Mouse (Mus musculus) midbrain, embryonic 13.5 days (tissue): ENCODE measurements around the gene Snrk. TPM values are rescaled to one million over a fixed set of nuclear protein-coding genes. Genes with fewer than 3 reads are reported as not detected.

Source experiments
- ATAC-seq: fragments of 200-750 bp; cut with Nextera tagmentation; 2 replicates; pipeline ENCODE4 v1.8.0; 2017; ENCODE audit warnings: mild to moderate bottlenecking, moderate TSS enrichment, moderate library complexity
- H3K27ac ChIP-seq: fragments of 300-500 bp; sonication (generic); 2 replicates; pipeline ENCODE4 v1.5.1; 2015; ENCODE audit warnings: inconsistent platforms, mild to moderate bottlenecking, moderate library complexity
- H3K27me3 ChIP-seq: fragments of 300-500 bp; sonication (generic); 2 replicates; pipeline ENCODE4 v1.6.1; 2015; ENCODE audit warnings: mild to moderate bottlenecking, inconsistent platforms
- H3K36me3 ChIP-seq: fragments of 300-500 bp; sonication (generic); 2 replicates; pipeline ENCODE4 v1.6.1; 2015; ENCODE audit warnings: mild to moderate bottlenecking, inconsistent platforms
- H3K4me1 ChIP-seq: fragments of 300-500 bp; sonication (generic); replicated peaks from 2 replicates; pipeline ENCODE4 v1.6.1; 2015; ENCODE audit warnings: inconsistent platforms
- H3K4me2 ChIP-seq: fragments of 300-500 bp; sonication (generic); replicated peaks from 2 replicates; pipeline ENCODE4 v1.6.1; 2015; ENCODE audit warnings: moderate library complexity, mild to moderate bottlenecking, inconsistent platforms
- H3K4me3 ChIP-seq: fragments of 300-500 bp; sonication (generic); replicated peaks from 2 replicates; pipeline ENCODE4 v1.5.1; 2015; ENCODE audit warnings: mild to moderate bottlenecking, inconsistent platforms
- H3K9ac ChIP-seq: fragments of 300-500 bp; sonication (generic); replicated peaks from 2 replicates; pipeline ENCODE4 v1.6.1; 2015; ENCODE audit warnings: mild to moderate bottlenecking, inconsistent platforms
- H3K9me3 ChIP-seq: fragments of 300-500 bp; sonication (generic); 2 replicates; pipeline ENCODE4 v1.6.1; 2016; ENCODE audit warnings: mild to moderate bottlenecking, inconsistent platforms
- WGBS: fragments of 180-500 bp; shearing (Covaris S2); methylation state at CpG from one replicate; pipeline ENCODE4 v1.1.7; 2015; 5-methylcytosine and 5-hydroxymethylcytosine counted together
- polyA plus RNA-seq: library from polyadenylated mRNA; unstranded; fragments of >200 nt; fragmentation: Nextera tagmentation; extraction: Ambion mirVana; gene quantifications from 2 replicates; pipeline ENCODE4 v1.2.1, GENCODE M21; 2015

Snrk gene
- polyA plus RNA-seq, result 62.4 and 64.5 TPM in 2 replicates

GRCm38 (mm10) chr9:122117112-122117616 is at the start of gene Snrk:
Gene Snrk (plus strand): TSS chr9:122117266.
- peak within 1 kb of the TSS; percentile 97 for H3K9ac ChIP-seq
- H3K36me3 ChIP-seq, result no peaks in the 10 kb centered on the region
- WGBS, result under 1% methylated on average over 65 of the region's 67 CpGs
- H3K27ac ChIP-seq, result peak within 1 kb of the TSS; percentile 94
- peaks cover 27% of the 10 kb centered on the region for H3K4me1 ChIP-seq
- H3K4me2 ChIP-seq, result peak within 1 kb of the TSS; percentile 75
- H3K9me3 ChIP-seq, result no peaks in the 10 kb centered on the region
- no peaks in the 10 kb centered on the region for H3K27me3 ChIP-seq
- peak; percentile 95 for ATAC-seq
- peak within 1 kb of the TSS; percentile 89 for H3K4me3 ChIP-seq

- WGBS, result 73% methylated on average over 2 of the region's 2 CpGs
- no peak for ATAC-seq
Measured at GRCm38 (mm10) chr9:122067654-122068053, 49.4 kb upstream of the Snrk start.

GRCm38 (mm10) chr9:122069560-122070174 is 47.4 kb upstream of the Snrk start:
- H3K4me3 ChIP-seq, result no peak overlapping the region
- 86% methylated on average over 11 of the region's 11 CpGs for WGBS
- no peak overlapping the region for H3K9ac ChIP-seq
- no peak for ATAC-seq
- no peaks in the 10 kb centered on the region for H3K36me3 ChIP-seq
- no peaks in the 10 kb centered on the region for H3K9me3 ChIP-seq
- no peak overlapping the region for H3K27ac ChIP-seq
- no peak overlapping the region for H3K4me2 ChIP-seq
- no peaks in the 10 kb centered on the region for H3K4me1 ChIP-seq
- H3K27me3 ChIP-seq, result no peaks in the 10 kb centered on the region

More at GRCm38 (mm10) chr9:122067654-122068053, 49.4 kb upstream of the Snrk start:
- Histone ChIP-seq H3K27me3 (no peaks in the 10 kb centered on the region), H3K9me3 (no peaks in the 10 kb centered on the region), H3K4me1 (no peaks in the 10 kb centered on the region), H3K27ac (no peak overlapping the region), H3K36me3 (no peaks in the 10 kb centered on the region), H3K9ac (no peak overlapping the region), H3K4me3 (no peak overlapping the region), H3K4me2 (no peak overlapping the region)

- no peaks in the 10 kb centered on the region for H3K9me3 ChIP-seq
- no peaks in the 10 kb centered on the region for H3K27me3 ChIP-seq
- H3K4me2 ChIP-seq, result no peak overlapping the region
- 0 out of 2 replicates have a peak, but pooled peaks cover 7% of the 10 kb centered on the region for H3K4me1 ChIP-seq
- no peak overlapping the region for H3K4me3 ChIP-seq
- no peak for ATAC-seq
- no peaks in the 10 kb centered on the region for H3K36me3 ChIP-seq
- 63% methylated on average over 2 of the region's 2 CpGs for WGBS
- H3K9ac ChIP-seq, result no peak overlapping the region
- H3K27ac ChIP-seq, result no peak overlapping the region
Measured at GRCm38 (mm10) chr9:122073980-122074379, 43.1 kb upstream of the Snrk start.

- 95% methylated on average over 13 of the region's 13 CpGs for WGBS
- ATAC-seq, result no peak
- H3K9me3 ChIP-seq, result no peaks in the 10 kb centered on the region
- H3K36me3 ChIP-seq, result no peaks in the 10 kb centered on the region
- no peak overlapping the region for H3K4me2 ChIP-seq
- no peaks in the 10 kb centered on the region for H3K27me3 ChIP-seq
- no peak overlapping the region for H3K4me3 ChIP-seq
- no peak overlapping the region for H3K9ac ChIP-seq
- no peak overlapping the region for H3K27ac ChIP-seq
- 0 out of 2 replicates have a peak, but pooled peaks cover 12% of the 10 kb centered on the region for H3K4me1 ChIP-seq
Measured at GRCm38 (mm10) chr9:122074575-122074974, 42.5 kb upstream of the Snrk start.

GRCm38 (mm10) chr9:122078456-122078855 is 38.6 kb upstream of the Snrk start:
- no peaks in the 10 kb centered on the region for H3K36me3 ChIP-seq
- ATAC-seq, result no peak
- H3K4me1 ChIP-seq, result 0 out of 2 replicates have a peak, but pooled peaks cover 12% of the 10 kb centered on the region
- H3K4me3 ChIP-seq, result no peak overlapping the region
- H3K27me3 ChIP-seq, result no peaks in the 10 kb centered on the region
- no peak overlapping the region for H3K4me2 ChIP-seq
- H3K9me3 ChIP-seq, result no peaks in the 10 kb centered on the region
- H3K9ac ChIP-seq, result no peak overlapping the region
- H3K27ac ChIP-seq, result 0 out of 2 replicates have a peak overlapping the region, but pooled peaks have one; percentile 9
- 74% methylated on average over 5 of the region's 5 CpGs for WGBS

DNA sequence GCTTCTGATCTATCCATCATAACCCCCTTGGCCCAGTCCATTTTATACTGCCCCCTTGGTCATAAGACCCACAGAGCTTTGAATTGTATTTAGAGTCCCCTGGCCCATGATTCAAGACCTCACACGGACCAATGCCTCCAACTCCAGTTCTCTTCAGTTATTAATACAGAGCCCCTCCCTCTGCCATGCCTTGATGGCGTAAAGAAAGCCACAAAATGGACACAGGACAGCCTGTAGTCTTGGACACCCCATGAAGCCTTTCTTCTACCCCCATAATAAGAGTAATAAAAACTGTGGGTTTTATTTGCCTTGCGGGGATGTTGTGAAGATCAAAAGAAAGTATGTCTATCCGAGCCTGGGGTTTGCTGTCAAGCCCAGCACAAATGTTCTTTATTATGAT is 33.4 kb upstream of the Snrk start:
- WGBS, result 77% methylated on average over 4 of the region's 4 CpGs
- ATAC-seq, result no peak
- H3K4me1 ChIP-seq, result 0 out of 2 replicates have a peak, but pooled peaks cover 7% of the 10 kb centered on the region
- no peak overlapping the region for H3K9ac ChIP-seq
- H3K4me3 ChIP-seq, result no peak overlapping the region
- H3K27ac ChIP-seq, result no peak overlapping the region
- no peaks in the 10 kb centered on the region for H3K27me3 ChIP-seq
- no peak overlapping the region for H3K4me2 ChIP-seq
- no peaks in the 10 kb centered on the region for H3K9me3 ChIP-seq
- no peaks in the 10 kb centered on the region for H3K36me3 ChIP-seq

DNA sequence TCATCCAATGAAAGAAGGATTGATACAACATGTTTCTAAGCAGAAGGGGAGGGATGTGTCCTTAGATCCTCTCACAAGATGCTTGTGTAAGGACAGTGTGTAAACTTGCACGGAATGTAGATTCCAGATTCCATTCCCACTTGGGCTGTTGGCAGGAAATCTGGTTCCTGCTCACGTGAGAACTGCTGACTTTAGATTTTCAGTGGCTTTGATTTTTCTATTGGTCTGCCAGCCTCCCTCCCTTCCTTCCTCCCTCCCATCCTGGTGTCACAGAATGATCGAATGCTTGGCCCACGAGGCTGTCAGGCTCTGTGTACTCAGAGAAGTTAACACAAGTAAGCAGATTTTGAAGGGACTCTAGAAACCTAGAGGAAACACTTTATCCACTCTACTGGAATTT is 32.9 kb upstream of the Snrk start:
- WGBS, result 68% methylated on average over 4 of the region's 4 CpGs
- H3K36me3 ChIP-seq, result no peaks in the 10 kb centered on the region
- 0 out of 2 replicates have a peak, but pooled peaks cover 3% of the 10 kb centered on the region for H3K4me1 ChIP-seq
- no peaks in the 10 kb centered on the region for H3K9me3 ChIP-seq
- H3K4me2 ChIP-seq, result no peak overlapping the region
- no peak overlapping the region for H3K9ac ChIP-seq
- no peak overlapping the region for H3K27ac ChIP-seq
- H3K27me3 ChIP-seq, result no peaks in the 10 kb centered on the region
- ATAC-seq, result no peak
- H3K4me3 ChIP-seq, result no peak overlapping the region

DNA sequence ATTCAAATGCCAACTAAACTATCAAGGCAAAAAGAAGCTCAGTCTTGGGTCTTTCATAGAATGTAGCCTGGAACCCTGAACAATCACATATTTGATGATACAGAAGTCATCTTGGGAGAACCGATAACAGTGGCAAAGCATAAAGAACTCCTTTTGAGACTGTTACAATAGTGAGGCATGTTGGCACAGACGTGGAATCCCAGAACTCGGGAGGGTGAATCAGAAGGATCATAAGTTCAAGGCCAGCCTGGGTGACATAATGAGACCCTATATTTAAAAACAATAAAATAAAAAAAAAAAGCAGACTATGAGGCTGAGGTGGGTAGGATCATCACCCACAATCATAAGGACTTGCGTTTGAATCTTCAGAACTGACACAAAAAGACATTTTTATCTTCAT is 32.4 kb upstream of the Snrk start:
- 87% methylated on average over 4 of the region's 4 CpGs for WGBS
- ATAC-seq, result no peak
- no peak overlapping the region for H3K9ac ChIP-seq

GRCm38 (mm10) chr9:122085055-122085454 is 32.0 kb upstream of the Snrk start:
- ATAC-seq, result no peak
- Histone ChIP-seq H3K4me3 (no peak overlapping the region), H3K27ac (no peak overlapping the region), H3K36me3 (no peaks in the 10 kb centered on the region), H3K27me3 (no peaks in the 10 kb centered on the region), H3K4me2 (no peak overlapping the region), H3K9ac (no peak overlapping the region), H3K4me1 (no peaks in the 10 kb centered on the region), H3K9me3 (no peaks in the 10 kb centered on the region)
- WGBS, result 33% methylated on average over 6 of the region's 6 CpGs

More for the DNA sequence above, 32.4 kb upstream of the Snrk start:
- Histone ChIP-seq H3K27me3 (no peaks in the 10 kb centered on the region), H3K4me1 (no peaks in the 10 kb centered on the region), H3K27ac (no peak overlapping the region), H3K36me3 (no peaks in the 10 kb centered on the region), H3K9me3 (no peaks in the 10 kb centered on the region), H3K4me2 (no peak overlapping the region), H3K4me3 (no peak overlapping the region)

DNA sequence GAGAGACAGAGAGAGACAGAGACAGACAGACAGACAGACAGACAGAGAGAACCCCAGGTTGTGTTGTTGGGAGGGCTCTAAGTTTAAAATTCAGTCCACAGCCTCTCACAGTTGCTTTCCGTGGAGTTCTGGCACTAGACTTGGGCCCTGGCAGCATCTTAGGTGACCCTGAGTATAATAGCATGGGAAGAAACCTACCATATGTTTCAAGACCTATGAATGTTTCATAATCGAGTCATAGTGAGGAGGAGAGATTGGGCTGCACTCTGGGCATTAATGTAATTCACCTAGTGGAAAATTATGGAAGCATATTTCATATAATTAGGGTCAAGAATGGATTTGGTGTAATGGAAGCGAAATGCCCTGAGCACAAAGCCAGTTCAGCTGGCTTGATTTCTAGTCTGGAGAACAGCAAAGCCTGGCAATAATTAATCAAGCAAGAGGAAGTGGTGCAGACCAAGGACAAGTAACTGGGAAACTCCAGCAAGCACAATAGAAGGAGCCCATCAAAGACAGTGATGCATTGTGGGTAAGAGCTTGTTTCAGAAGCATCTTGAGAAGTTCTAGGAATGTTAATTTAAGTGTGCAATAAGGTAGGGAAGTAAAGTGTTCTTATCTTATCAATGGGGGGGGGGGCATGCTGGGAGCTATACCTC is 31.4 kb upstream of the Snrk start:
- WGBS, result 86% methylated on average over 3 of the region's 3 CpGs
- H3K27ac ChIP-seq, result peak overlapping the region; percentile 22; the same call in 1 of the 2 replicates
- no peak overlapping the region for H3K4me2 ChIP-seq
- ATAC-seq, result no peak
- H3K4me1 ChIP-seq, result no peaks in the 10 kb centered on the region
- H3K4me3 ChIP-seq, result no peak overlapping the region
- no peaks in the 10 kb centered on the region for H3K36me3 ChIP-seq
- no peak overlapping the region for H3K9ac ChIP-seq
- no peaks in the 10 kb centered on the region for H3K27me3 ChIP-seq
- H3K9me3 ChIP-seq, result no peaks in the 10 kb centered on the region

GRCm38 (mm10) chr9:122087086-122087485 is 30.0 kb upstream of the Snrk start:
- no peak for ATAC-seq

More at GRCm38 (mm10) chr9:122087086-122087485, 30.0 kb upstream of the Snrk start:
- no peaks in the 10 kb centered on the region for H3K9me3 ChIP-seq
- no peak overlapping the region for H3K4me3 ChIP-seq
- no peak overlapping the region for H3K4me2 ChIP-seq
- H3K27ac ChIP-seq, result no peak overlapping the region
- H3K9ac ChIP-seq, result no peak overlapping the region
- no peaks in the 10 kb centered on the region for H3K27me3 ChIP-seq
- H3K4me1 ChIP-seq, result no peaks in the 10 kb centered on the region
- WGBS, result 95% methylated on average over 6 of the region's 6 CpGs
- no peaks in the 10 kb centered on the region for H3K36me3 ChIP-seq
